Mouse (Mus musculus) lung, adult 18-20 months (tissue): Measurements from ENCODE around the gene Haus2.
A peak's percentile ranks its signal among the peaks of the same experiment; 100 is the strongest.

Source experiments
- DNase-seq, 2 experiments: peaks; one replicate each; pipeline ENCODE4 v3.0.0; 2022; ENCODE audit warnings: mixed read lengths in 2 of 2

Haus2 gene

DNA sequence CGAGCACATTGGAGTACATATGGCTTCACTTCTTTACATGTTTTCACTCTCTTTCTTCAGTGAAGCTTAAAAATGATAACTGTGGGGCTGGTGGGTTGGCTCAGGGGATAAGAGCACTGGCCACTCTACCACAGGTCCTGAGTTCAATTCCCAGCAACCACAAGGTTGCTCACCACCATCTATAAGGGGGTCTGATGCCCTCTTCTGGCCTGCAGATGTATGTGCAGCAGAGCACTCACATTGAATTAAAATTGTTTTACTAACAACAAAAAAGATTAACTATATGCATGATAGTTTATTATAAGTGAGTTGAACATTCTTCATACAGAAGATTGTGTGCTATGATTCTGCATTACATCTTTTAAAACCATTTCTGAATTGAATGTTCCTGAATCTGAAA, 10.4 kb downstream of the Haus2 start:
- no peak for DNase-seq

- DNase-seq: no peak
Observed at GRCm38 (mm10) chr2:120622920-120623319, 13.7 kb downstream of the Haus2 start.

DNA sequence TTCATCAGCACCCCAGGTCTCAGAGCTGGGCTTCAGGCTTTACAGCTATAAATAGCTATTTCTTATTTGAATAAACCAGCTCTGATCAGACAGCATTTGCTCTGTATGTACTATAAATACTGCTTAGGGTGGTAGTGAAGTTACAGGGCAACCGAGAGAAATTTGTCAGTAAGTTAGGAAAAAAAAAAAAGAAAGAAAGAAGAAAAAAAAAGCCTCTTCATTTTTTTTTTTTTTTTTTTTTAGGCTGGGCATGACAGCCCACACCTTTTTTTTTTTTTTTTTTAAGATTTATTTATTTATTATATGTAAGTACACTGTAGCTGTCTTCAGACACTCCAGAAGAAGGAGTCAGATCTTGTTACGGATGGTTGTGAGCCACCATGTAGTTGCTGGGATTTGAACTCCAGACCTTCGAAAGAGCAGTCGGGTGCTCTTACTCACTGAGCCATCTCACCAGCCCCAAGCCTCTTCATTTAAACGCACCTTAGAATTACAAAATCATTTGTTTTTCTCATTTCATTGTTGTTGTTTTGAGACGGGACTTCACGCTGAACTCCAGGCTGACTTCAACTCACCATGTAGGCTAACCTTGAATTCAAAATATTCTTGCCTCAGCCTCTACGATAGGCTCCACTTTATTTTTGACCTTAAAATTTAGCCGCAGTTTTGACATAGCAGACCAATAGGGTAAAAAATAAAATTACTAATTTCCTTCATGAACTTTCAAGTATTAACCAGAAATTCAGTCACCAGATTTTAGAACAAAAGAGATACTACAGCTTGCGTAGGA, 19.1 kb downstream of the Haus2 start:
- no peak for DNase-seq

- DNase-seq: peak; percentile 99
Observed at GRCm38 (mm10) chr2:120628886-120629735, 19.9 kb downstream of the Haus2 start, which contains the start of gene Stard9. Gene Stard9, plus strand, starts transcription at chr2:120629121.

GRCm38 (mm10) chr2:120630246-120630645, 21.1 kb downstream of the Haus2 start:
- DNase-seq: no peak

- DNase-seq: no peak
Observed at GRCm38 (mm10) chr2:120630655-120631054, 21.5 kb downstream of the Haus2 start.

GRCm38 (mm10) chr2:120631521-120631920, 22.3 kb downstream of the Haus2 start:
- no peak for DNase-seq

DNA sequence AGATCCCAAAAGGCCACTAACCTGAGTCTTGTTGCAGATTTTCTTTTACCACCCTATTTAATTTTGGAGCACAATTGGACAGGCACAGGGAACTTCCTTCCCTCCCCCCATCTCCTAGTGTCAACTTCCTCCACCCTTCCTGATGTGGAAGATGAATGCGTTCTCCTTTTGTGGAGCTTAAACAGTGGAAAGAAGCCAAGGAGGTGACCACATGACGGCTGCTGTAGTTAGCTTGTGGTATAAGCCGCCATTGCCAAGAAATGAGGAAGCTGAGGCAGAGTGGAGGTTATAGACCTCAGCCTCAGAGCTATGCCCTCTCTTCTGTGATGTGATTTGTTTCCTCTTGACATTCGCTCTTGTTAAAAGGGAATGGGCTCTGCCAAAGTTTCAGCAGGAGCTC, 22.8 kb downstream of the Haus2 start:
- DNase-seq: peak; percentile 67 to 79

GRCm38 (mm10) chr2:120640835-120641234, 31.7 kb downstream of the Haus2 start:
- DNase-seq: no peak

DNA sequence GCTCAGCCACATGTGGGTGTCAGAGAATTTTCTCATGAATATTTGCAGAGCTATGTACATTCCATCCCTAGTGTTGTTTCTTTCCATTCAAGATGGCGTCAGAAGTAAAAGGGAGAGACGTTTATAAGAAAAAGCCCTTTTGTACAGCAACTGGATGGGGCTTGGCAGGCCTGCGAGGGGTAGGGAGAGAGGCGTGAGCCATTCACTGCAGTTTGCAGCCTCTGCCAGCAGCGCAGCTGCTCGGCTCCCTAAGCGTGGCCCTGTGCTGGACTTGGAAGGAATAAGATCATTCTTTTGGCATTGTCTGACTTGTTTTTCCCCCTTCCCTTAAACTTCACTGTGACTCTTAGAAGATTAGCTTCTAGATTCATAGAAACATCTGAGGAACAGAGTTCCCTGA, 34.7 kb downstream of the Haus2 start:
- DNase-seq: peak; percentile 29 to 60

DNA sequence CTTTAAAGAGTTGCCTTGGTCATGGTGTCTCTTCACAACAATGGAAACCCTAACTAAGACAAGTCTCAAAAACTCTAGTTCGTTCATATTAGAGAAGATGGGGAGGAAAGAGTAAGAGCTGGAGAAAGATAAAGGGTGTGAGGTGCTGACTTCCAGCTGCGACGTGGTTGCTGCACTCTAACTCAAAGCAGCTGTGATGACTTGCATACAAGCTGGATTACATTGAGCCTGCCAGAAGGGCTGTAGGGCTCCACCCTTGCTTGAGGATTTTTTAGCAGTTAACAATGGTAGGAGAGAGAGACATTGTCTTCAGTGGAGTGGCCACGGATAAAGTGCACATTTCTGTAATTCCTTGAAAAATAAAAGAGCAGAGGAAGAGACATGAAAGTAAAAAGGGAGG, 37.6 kb downstream of the Haus2 start:
- peak; percentile 45 to 65 for DNase-seq

DNA sequence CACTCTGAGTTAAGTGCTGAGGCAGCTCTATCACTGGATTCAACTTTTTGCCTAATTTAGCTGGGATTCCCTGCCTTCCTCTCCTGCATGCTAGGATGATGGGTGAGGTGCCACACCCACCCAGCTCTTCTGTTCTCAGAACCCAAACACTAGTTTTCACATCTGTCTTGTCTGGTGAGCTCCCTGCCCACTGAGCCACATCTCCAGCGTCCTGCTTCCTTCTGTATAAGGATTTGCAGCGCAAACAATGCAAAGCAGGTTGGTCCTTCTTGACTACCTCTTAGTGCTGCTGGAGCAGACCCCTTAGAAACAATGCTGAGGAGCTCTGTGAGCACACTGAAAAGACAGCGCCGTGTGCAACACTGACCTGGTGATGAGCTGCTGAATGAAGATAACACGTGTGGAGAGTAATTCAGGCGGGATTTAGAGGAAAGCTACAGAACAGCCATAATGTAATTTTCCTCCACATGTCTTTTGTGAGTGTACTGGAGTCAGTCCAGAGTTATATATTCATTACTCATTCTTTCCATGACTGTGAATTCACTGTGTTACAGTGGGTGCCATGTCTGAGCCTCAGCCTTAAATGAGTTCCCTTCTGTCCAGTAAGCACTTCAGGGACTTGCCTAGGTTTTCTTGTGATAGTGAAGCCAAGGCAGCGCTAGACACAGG, 43.2 kb downstream of the Haus2 start:
- DNase-seq: no peak

- DNase-seq: no peak
Observed at GRCm38 (mm10) chr2:120652925-120653284, 43.7 kb downstream of the Haus2 start.

DNA sequence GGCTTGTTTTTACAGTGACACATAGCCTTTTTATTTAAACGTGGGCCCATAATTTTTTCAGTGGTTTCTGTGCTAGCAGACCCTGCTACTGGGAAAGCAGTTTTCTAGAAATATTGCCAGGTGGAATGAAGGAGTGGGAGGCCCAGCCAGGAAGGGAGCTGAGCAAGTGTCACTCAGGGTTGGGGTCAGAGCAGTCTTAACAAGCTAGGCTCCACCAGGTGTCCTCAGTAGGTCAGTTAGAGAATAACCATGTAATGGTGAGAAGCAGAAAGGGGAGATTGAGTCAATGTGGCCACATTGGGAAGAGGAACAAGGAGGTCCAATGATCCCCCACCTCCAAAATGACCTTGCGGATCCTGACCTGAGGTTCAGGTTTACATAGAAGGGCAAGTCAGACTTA, 45.5 kb downstream of the Haus2 start:
- no peak for DNase-seq

GRCm38 (mm10) chr2:120655905-120656304, 46.7 kb downstream of the Haus2 start:
- DNase-seq: no peak

GRCm38 (mm10) chr2:120656711-120657110, 47.5 kb downstream of the Haus2 start:
- no peak for DNase-seq

DNA sequence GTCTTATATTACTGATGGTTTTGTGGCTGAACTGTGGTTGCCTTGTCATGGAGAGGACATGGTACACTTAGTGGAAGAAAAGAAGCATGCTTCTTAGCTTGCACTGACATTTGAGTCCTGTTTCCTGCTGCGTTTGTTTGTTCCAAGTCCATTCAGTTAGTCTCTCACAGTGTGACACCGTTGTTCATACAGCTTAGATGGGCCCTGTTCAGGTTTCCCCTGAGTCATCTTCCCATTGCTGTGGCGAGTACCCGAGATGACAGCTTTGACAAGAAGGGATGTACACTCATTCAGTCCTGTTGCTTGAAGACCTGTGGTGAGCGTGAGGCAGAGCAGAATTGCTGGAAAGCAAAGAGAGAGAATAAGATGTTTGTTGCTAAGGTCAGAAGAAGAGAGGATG, 49.3 kb downstream of the Haus2 start:
- DNase-seq: no peak

- no peak for DNase-seq
Observed at GRCm38 (mm10) chr2:120659318-120659717, 50.1 kb downstream of the Haus2 start.

- DNase-seq: peak in 1 of 2 experiments; percentile 41
Observed at GRCm38 (mm10) chr2:120660486-120661078, 51.4 kb downstream of the Haus2 start.

DNA sequence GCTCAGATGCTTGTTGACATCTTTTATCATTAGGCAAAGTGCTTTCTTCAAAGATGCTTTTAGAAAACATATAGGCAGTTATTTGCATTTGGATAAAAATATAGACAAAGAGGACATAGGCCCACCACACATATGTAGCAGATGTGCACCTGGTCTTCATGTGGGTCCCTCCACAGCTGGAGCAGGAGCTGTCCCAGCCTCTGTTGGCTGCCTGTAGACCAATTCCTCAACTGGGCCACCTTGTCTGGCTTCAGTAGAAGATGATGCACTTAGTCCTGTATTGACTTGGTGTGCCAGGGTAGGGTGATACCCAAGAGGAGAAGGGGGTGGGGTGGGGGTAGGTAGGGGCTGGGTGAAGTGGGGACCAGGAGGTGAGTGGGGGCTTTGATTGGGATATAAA, 53.6 kb downstream of the Haus2 start:
- no peak for DNase-seq

- no peak for DNase-seq
Observed at GRCm38 (mm10) chr2:120663491-120664154, 54.4 kb downstream of the Haus2 start.

- DNase-seq: no peak
Observed at GRCm38 (mm10) chr2:120667446-120667845, 58.3 kb downstream of the Haus2 start.
